Mouse (Mus musculus) midbrain, embryonic 16.5 days (tissue): ENCODE measurements around the gene Mmrn2. TPM values are rescaled to one million over a fixed set of nuclear protein-coding genes. Genes with fewer than 3 reads are reported as not detected.

ENCODE experiments used
- ATAC-seq: fragments of 200-750 bp; cut with Nextera tagmentation; 2 replicates; pipeline ENCODE4 v1.8.0; 2017; ENCODE audit warnings: moderate TSS enrichment
- H3K27ac ChIP-seq: fragments of 300-500 bp; sonication (generic); 2 replicates; pipeline ENCODE4 v1.5.1; 2014; ENCODE audit warnings: mild to moderate bottlenecking, low read length, mixed read lengths
- H3K27me3 ChIP-seq: fragments of 300-500 bp; sonication (generic); 2 replicates; pipeline ENCODE4 v1.6.1; 2014; ENCODE audit warnings: low read depth, low read length, mixed read lengths; ENCODE audit not compliant: control insufficient read depth, insufficient read depth
- H3K36me3 ChIP-seq: fragments of 300-500 bp; sonication (generic); 2 replicates; pipeline ENCODE4 v1.6.1; 2014; ENCODE audit warnings: mild to moderate bottlenecking, low read length, moderate library complexity, mixed read lengths; ENCODE audit not compliant: control insufficient read depth, insufficient read depth
- H3K4me1 ChIP-seq: fragments of 300-500 bp; sonication (generic); 2 replicates; pipeline ENCODE4 v1.6.1; 2014; ENCODE audit warnings: mild to moderate bottlenecking, low read length, mixed read lengths; ENCODE audit not compliant: control insufficient read depth, insufficient read depth
- H3K4me2 ChIP-seq: fragments of 300-500 bp; sonication (generic); 2 replicates; pipeline ENCODE4 v1.6.1; 2014; ENCODE audit warnings: mild to moderate bottlenecking, low read length, mixed read lengths
- H3K4me3 ChIP-seq: fragments of 300-500 bp; sonication (generic); 2 replicates; pipeline ENCODE4 v1.5.1; 2014; ENCODE audit warnings: low read depth, mild to moderate bottlenecking, low read length, moderate library complexity, mixed read lengths
- H3K9ac ChIP-seq: fragments of 300-500 bp; sonication (generic); 2 replicates; pipeline ENCODE4 v1.6.1; 2014; ENCODE audit warnings: low read depth, low read length, mixed read lengths
- H3K9me3 ChIP-seq: fragments of 300-500 bp; sonication (generic); replicated peaks from 2 replicates; pipeline ENCODE4 v1.6.1; 2014; ENCODE audit warnings: mild to moderate bottlenecking, low read length, mixed read lengths; ENCODE audit not compliant: control insufficient read depth, poor library complexity, severe bottlenecking
- WGBS: fragments of 180-500 bp; shearing (Covaris S2); extraction: QIAGEN DNeasy Blood & Tissue Kit; methylation state at CpG from one replicate; pipeline ENCODE4 v1.1.7; 2014; 5-methylcytosine and 5-hydroxymethylcytosine counted together
- polyA plus RNA-seq: library from polyadenylated mRNA; unstranded; fragments of >200 nt; fragmentation: Nextera tagmentation; extraction: Ambion mirVana; gene quantifications from 2 replicates; pipeline ENCODE4 v1.2.1, GENCODE M21; 2015

Mmrn2 gene
- polyA plus RNA-seq, 1 experiment from 2014 or later = 3.6 TPM

- Histone ChIP-seq H3K27ac (peak overlapping the region; percentile 78), H3K9me3 (no peaks in the 10 kb centered on the region), H3K4me3 (no peak overlapping the region), H3K4me1 (peaks cover 12% of the 10 kb centered on the region), H3K4me2 (peak overlapping the region; percentile 39; the same call in 1 of the 2 replicates), H3K27me3 (no peaks in the 10 kb centered on the region), H3K36me3 (no peaks in the 10 kb centered on the region), H3K9ac (no peak overlapping the region)
- ATAC-seq = peak; percentile 60; the same call in 1 of the 2 replicates
- 7% methylated on average over 6 of the region's 6 CpGs for WGBS
These were observed 78.4 kb downstream of the Mmrn2 start for GRCm38 (mm10) chr14:34453648-34454047.

Other genes with a start within 250 kb of the Mmrn2 start
- 0.19 and 0.23 TPM in 2 replicates for gene Npy4r, start 223.0 kb upstream of the Mmrn2 start, polyA plus RNA-seq
- 8.5 and 8.7 TPM in 2 replicates for gene Gprin2, start 173.8 kb upstream of the Mmrn2 start, polyA plus RNA-seq
- gene Syt15, start 155.9 kb upstream of the Mmrn2 start, polyA plus RNA-seq = 0.63 and 0.68 TPM in 2 replicates
- gene Shld2, start 65.0 kb upstream of the Mmrn2 start, polyA plus RNA-seq = 4.8 and 6.4 TPM in 2 replicates
- gene Glud1, start 64.7 kb upstream of the Mmrn2 start, polyA plus RNA-seq = 89.8 and 92.8 TPM in 2 replicates
- not detected in 2 replicates for gene Fam25c, start 20.0 kb upstream of the Mmrn2 start, polyA plus RNA-seq
- gene Sncg, start 676 bp upstream of the Mmrn2 start, polyA plus RNA-seq = 27.6 and 31.0 TPM in 2 replicates
- gene Bmpr1a, start 127.9 kb downstream of the Mmrn2 start, polyA plus RNA-seq = 15.2 and 15.4 TPM in 2 replicates
- not detected in 2 replicates for gene 9230112D13Rik, start 147.3 kb downstream of the Mmrn2 start, polyA plus RNA-seq
- 0.71 and 0.99 TPM in 2 replicates for gene Ldb3, start 213.2 kb downstream of the Mmrn2 start, polyA plus RNA-seq
- gene Opn4, start 224.7 kb downstream of the Mmrn2 start, polyA plus RNA-seq = not detected in 2 replicates